Mouse (Mus musculus): ENCODE results near the gene Fam222a. TPM values are rescaled to one million over a fixed set of nuclear protein-coding genes. Genes with fewer than 3 reads are reported as not detected.

Gene Fam222a
- polyA plus RNA-seq, 1 experiment from 2014 or later, result 4.7 TPM

- 0 out of 2 replicates have a peak overlapping the region, but pooled peaks have one; percentile 19 for H3K27ac ChIP-seq (ENCODE audit: low read depth, low read length)
- peaks cover 13% of the 10 kb centered on the region for H3K4me1 ChIP-seq (ENCODE audit: control insufficient read depth, insufficient read depth, low read depth, low read length)
- WGBS, result 3% methylated on average over 27 of the region's 27 CpGs
- peak overlapping the region; percentile 51 for H3K9ac ChIP-seq (ENCODE audit: low read depth, low read length)
- ATAC-seq, result peak; percentile 64
- H3K27me3 ChIP-seq (replicated peaks; ENCODE audit: control insufficient read depth, insufficient read depth, low read length), result no peaks in the 10 kb centered on the region
- H3K9me3 ChIP-seq (ENCODE audit: control insufficient read depth, low read length), result no peaks in the 10 kb centered on the region
- H3K4me2 ChIP-seq (ENCODE audit: low read length), result peak overlapping the region; percentile 71
- H3K36me3 ChIP-seq (ENCODE audit: control insufficient read depth, insufficient read depth, low read length), result no peaks in the 10 kb centered on the region
- H3K4me3 ChIP-seq (ENCODE audit: low read length), result peak overlapping the region; percentile 32
Measured at GRCm38 (mm10) chr5:114647211-114647974, 79.6 kb downstream of the Fam222a start.

DNA sequence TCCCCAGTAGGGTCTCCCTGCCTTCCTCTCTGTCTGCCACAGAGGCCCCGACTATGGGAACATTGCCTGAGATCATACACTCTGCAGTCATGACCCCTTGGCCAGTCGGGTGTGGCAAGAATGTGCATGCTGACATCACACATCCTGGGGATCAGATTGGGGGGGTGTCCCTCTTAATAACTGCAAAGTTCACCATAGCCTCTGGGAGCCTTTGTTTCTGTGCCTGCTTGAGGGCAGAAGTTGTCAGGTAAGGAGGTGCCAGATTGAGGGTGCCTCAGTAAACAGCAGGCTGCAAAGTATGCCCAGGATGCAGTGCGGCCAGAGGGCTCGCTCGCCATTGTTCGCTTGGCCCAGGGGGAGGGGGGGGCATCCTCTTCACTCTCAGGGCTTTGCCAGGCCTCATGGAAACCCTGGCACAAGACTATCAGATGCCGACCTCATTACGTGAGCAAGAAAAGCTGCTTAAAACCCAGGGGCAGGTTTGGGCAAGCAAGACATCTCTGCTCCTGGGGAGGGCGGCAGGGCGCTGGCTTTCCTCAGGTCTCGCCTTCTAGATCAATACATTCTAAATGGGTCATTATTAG, 81.0 kb downstream of the Fam222a start:
- no peak overlapping the region for H3K4me2 ChIP-seq (ENCODE audit: low read length)
- H3K36me3 ChIP-seq (ENCODE audit: control insufficient read depth, insufficient read depth, low read length), result no peaks in the 10 kb centered on the region
- H3K9ac ChIP-seq (ENCODE audit: low read depth, low read length), result no peak overlapping the region
- H3K27ac ChIP-seq (ENCODE audit: low read depth, low read length), result no peak overlapping the region
- H3K4me1 ChIP-seq (ENCODE audit: control insufficient read depth, insufficient read depth, low read depth, low read length), result peaks cover 13% of the 10 kb centered on the region
- H3K9me3 ChIP-seq (ENCODE audit: control insufficient read depth, low read length), result no peaks in the 10 kb centered on the region
- no peak for ATAC-seq
- H3K27me3 ChIP-seq (replicated peaks; ENCODE audit: control insufficient read depth, insufficient read depth, low read length), result no peaks in the 10 kb centered on the region
- no peak overlapping the region for H3K4me3 ChIP-seq (ENCODE audit: low read length)
- WGBS, result 64% methylated on average over 11 of the region's 11 CpGs

GRCm38 (mm10) chr5:114651002-114651401, 83.2 kb downstream of the Fam222a start:
- 41% methylated on average over 13 of the region's 14 CpGs for WGBS
- no peak overlapping the region for H3K27ac ChIP-seq (ENCODE audit: low read depth, low read length)
- no peaks in the 10 kb centered on the region for H3K9me3 ChIP-seq (ENCODE audit: control insufficient read depth, low read length)
- no peak overlapping the region for H3K4me2 ChIP-seq (ENCODE audit: low read length)
- H3K4me1 ChIP-seq (ENCODE audit: control insufficient read depth, insufficient read depth, low read depth, low read length), result peaks cover 13% of the 10 kb centered on the region
- H3K9ac ChIP-seq (ENCODE audit: low read depth, low read length), result peak overlapping the region; percentile 26; the same call in 1 of the 2 replicates
- no peaks in the 10 kb centered on the region for H3K36me3 ChIP-seq (ENCODE audit: control insufficient read depth, insufficient read depth, low read length)
- no peak for ATAC-seq
- H3K4me3 ChIP-seq (ENCODE audit: low read length), result no peak overlapping the region
- no peaks in the 10 kb centered on the region; the same call in 1 of the 2 replicates for H3K27me3 ChIP-seq (replicated peaks; ENCODE audit: control insufficient read depth, insufficient read depth, low read length)

DNA sequence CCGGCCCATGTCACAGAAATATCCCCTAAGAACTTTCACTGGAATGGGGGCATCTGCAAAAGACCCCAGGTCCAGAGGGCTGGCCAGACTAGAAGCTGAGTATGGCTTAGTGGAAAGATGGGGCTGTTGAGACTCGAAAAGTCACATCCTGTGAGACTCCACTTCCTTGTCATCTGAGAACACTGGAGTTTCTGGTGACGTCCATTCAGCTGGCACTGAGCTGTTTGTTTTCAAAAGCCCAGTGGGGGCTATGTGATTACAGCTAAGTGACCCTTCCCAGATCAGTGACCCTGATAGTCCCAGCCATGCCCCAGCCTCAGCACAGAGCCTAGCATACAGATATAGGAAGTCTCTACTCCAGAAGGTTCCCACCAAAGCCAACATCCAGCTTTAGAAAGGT, 83.6 kb downstream of the Fam222a start:
- Histone ChIP-seq H3K9me3 (ENCODE audit: control insufficient read depth, low read length) (no peaks in the 10 kb centered on the region), H3K4me2 (ENCODE audit: low read length) (no peak overlapping the region), H3K27ac (ENCODE audit: low read depth, low read length) (no peak overlapping the region), H3K9ac (ENCODE audit: low read depth, low read length) (no peak overlapping the region), H3K36me3 (ENCODE audit: control insufficient read depth, insufficient read depth, low read length) (no peaks in the 10 kb centered on the region), H3K27me3 (replicated peaks; ENCODE audit: control insufficient read depth, insufficient read depth, low read length) (peaks cover 3% of the 10 kb centered on the region), H3K4me1 (ENCODE audit: control insufficient read depth, insufficient read depth, low read depth, low read length) (peaks cover 13% of the 10 kb centered on the region), H3K4me3 (ENCODE audit: low read length) (no peak overlapping the region)
- 37% methylated on average over 3 of the region's 3 CpGs for WGBS
- ATAC-seq, result no peak

DNA sequence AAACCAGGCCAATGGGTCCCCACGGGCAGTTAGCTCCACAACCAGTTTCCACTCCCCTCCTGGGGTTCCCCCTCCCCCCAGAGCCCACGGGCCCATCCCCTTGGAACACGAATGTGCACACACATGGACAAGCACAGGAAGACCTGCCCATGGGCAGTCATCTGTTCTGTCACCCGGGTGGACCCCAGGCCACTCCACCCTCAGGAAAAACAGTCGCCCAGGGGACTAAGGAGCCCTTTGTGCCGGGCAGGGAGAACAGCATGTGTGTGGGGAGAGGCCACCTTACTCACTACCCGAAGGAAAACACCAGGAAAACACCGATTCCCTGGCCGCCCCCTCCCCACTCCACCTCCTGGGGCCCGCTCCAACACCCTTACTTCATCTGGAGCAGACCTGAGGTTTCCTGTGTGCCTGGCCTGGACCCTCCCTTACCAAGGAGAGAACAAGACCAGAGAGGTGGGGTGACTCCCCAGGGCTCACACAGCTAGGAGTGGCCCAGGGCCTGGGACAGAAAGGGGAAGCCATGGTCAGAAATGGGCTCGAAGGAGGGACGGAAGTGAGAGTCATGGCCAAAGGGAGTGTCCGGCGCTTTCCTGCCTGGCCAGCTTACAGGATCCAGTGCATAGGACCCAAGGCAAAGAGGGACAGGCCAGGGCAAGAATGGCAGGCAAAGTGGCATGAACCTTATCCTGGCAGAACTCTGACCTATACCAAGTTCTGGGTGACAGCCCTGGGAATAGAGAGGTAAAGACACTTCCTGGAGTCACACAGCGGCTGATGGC, 86.0 kb downstream of the Fam222a start:
- H3K27me3 ChIP-seq (replicated peaks; ENCODE audit: control insufficient read depth, insufficient read depth, low read length), result peaks cover 18% of the 10 kb centered on the region
- no peak overlapping the region for H3K27ac ChIP-seq (ENCODE audit: low read depth, low read length)
- no peak overlapping the region for H3K4me2 ChIP-seq (ENCODE audit: low read length)
- H3K9ac ChIP-seq (ENCODE audit: low read depth, low read length), result no peak overlapping the region
- 84% methylated on average over 13 of the region's 15 CpGs for WGBS
- no peaks in the 10 kb centered on the region for H3K36me3 ChIP-seq (ENCODE audit: control insufficient read depth, insufficient read depth, low read length)
- no peak for ATAC-seq
- peaks cover 16% of the 10 kb centered on the region for H3K4me1 ChIP-seq (ENCODE audit: control insufficient read depth, insufficient read depth, low read depth, low read length)
- no peaks in the 10 kb centered on the region for H3K9me3 ChIP-seq (ENCODE audit: control insufficient read depth, low read length)
- H3K4me3 ChIP-seq (ENCODE audit: low read length), result no peak overlapping the region

GRCm38 (mm10) chr5:114655721-114656120, 87.9 kb downstream of the Fam222a start:
- Histone ChIP-seq H3K9me3 (ENCODE audit: control insufficient read depth, low read length) (no peaks in the 10 kb centered on the region), H3K4me2 (ENCODE audit: low read length) (no peak overlapping the region), H3K4me3 (ENCODE audit: low read length) (no peak overlapping the region), H3K36me3 (ENCODE audit: control insufficient read depth, insufficient read depth, low read length) (no peaks in the 10 kb centered on the region), H3K4me1 (ENCODE audit: control insufficient read depth, insufficient read depth, low read depth, low read length) (peaks cover 16% of the 10 kb centered on the region), H3K9ac (ENCODE audit: low read depth, low read length) (no peak overlapping the region), H3K27ac (ENCODE audit: low read depth, low read length) (no peak overlapping the region), H3K27me3 (replicated peaks; ENCODE audit: control insufficient read depth, insufficient read depth, low read length) (peaks cover 28% of the 10 kb centered on the region)
- no peak for ATAC-seq
- WGBS, result 89% methylated on average over 5 of the region's 5 CpGs

DNA sequence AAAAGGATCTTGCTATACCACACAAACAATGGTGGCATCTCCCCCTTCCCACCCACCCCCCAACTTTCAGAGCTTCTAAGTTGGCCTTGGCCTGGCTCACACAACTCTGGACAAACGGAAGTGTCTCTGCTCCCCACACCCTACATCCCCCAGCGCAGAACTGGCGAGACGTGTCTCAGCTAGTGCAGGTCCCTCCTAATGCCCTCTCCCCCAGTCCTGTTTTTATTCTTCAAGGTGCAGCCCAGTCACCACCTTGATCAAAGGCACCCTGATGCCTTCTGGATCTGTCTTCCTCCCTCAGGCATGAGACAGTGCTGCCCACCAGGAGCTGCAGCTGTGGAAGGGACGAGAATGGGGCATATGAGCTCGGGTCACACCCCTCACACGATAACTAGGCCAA, 88.5 kb downstream of the Fam222a start:
- H3K36me3 ChIP-seq (ENCODE audit: control insufficient read depth, insufficient read depth, low read length), result no peaks in the 10 kb centered on the region
- no peak overlapping the region for H3K4me3 ChIP-seq (ENCODE audit: low read length)
- peaks cover 28% of the 10 kb centered on the region for H3K27me3 ChIP-seq (replicated peaks; ENCODE audit: control insufficient read depth, insufficient read depth, low read length)
- no peaks in the 10 kb centered on the region for H3K9me3 ChIP-seq (ENCODE audit: control insufficient read depth, low read length)
- peaks cover 12% of the 10 kb centered on the region for H3K4me1 ChIP-seq (ENCODE audit: control insufficient read depth, insufficient read depth, low read depth, low read length)
- no peak for ATAC-seq
- no peak overlapping the region for H3K4me2 ChIP-seq (ENCODE audit: low read length)
- H3K9ac ChIP-seq (ENCODE audit: low read depth, low read length), result no peak overlapping the region
- H3K27ac ChIP-seq (ENCODE audit: low read depth, low read length), result no peak overlapping the region
- 74% methylated on average over 7 of the region's 7 CpGs for WGBS

- Histone ChIP-seq H3K9ac (ENCODE audit: low read depth, low read length) (no peak overlapping the region), H3K9me3 (ENCODE audit: control insufficient read depth, low read length) (no peaks in the 10 kb centered on the region), H3K4me3 (ENCODE audit: low read length) (peak overlapping the region; percentile 50), H3K27me3 (replicated peaks; ENCODE audit: control insufficient read depth, insufficient read depth, low read length) (peaks cover 28% of the 10 kb centered on the region), H3K4me2 (ENCODE audit: low read length) (peak overlapping the region; percentile 91), H3K4me1 (ENCODE audit: control insufficient read depth, insufficient read depth, low read depth, low read length) (peaks cover 12% of the 10 kb centered on the region), H3K27ac (ENCODE audit: low read depth, low read length) (no peak overlapping the region), H3K36me3 (ENCODE audit: control insufficient read depth, insufficient read depth, low read length) (no peaks in the 10 kb centered on the region)
- WGBS, result 26% methylated on average over 10 of the region's 10 CpGs
- ATAC-seq, result no peak
Measured at GRCm38 (mm10) chr5:114657426-114657825, 89.6 kb downstream of the Fam222a start.

GRCm38 (mm10) chr5:114658255-114658654, 90.4 kb downstream of the Fam222a start, which contains the start of gene Trpv4:
Gene Trpv4 (minus strand): TSS chr5:114658421.
- 2% methylated on average over 9 of the region's 47 CpGs for WGBS
- peaks cover 28% of the 10 kb centered on the region for H3K27me3 ChIP-seq (replicated peaks; ENCODE audit: control insufficient read depth, insufficient read depth, low read length)
- H3K9me3 ChIP-seq (ENCODE audit: control insufficient read depth, low read length), result no peaks in the 10 kb centered on the region
- peak within 1 kb of the TSS; percentile 50 for H3K4me3 ChIP-seq (ENCODE audit: low read length)
- H3K36me3 ChIP-seq (ENCODE audit: control insufficient read depth, insufficient read depth, low read length), result no peaks in the 10 kb centered on the region
- no peak within 1 kb of the TSS for H3K27ac ChIP-seq (ENCODE audit: low read depth, low read length)
- peak within 1 kb of the TSS; percentile 61 for H3K9ac ChIP-seq (ENCODE audit: low read depth, low read length)
- ATAC-seq, result peak; percentile 62
- peaks cover 12% of the 10 kb centered on the region for H3K4me1 ChIP-seq (ENCODE audit: control insufficient read depth, insufficient read depth, low read depth, low read length)
- H3K4me2 ChIP-seq (ENCODE audit: low read length), result peak within 1 kb of the TSS; percentile 91
